Mouse (Mus musculus): ENCODE results near the gene AW549877.

GRCm38 (mm10) chr15:3979871-3980270, 15.7 kb downstream of the AW549877 start:
- TF ChIP-seq CTCF (IDR thresholded peaks at IDR 0.05; ENCODE audit: borderline replicate concordance, insufficient read depth, low read depth, low read length) (no peak), POLR2A (IDR thresholded peaks at IDR 0.05; ENCODE audit: borderline replicate concordance, insufficient read depth, low read length) (no peak)

Data from cerebellum, adult 2 months (tissue).